Mouse (Mus musculus) thymus, adult 2 months (tissue): ENCODE measurements around the gene Gm26897.

Experiments used
- CTCF ChIP-seq: fragments of 200-500 bp; IDR thresholded peaks from 2 replicates; pipeline ENCODE4 v1.5.1; 2012; ENCODE audit warnings: mild to moderate bottlenecking, control low read depth, low read length, moderate library complexity, borderline replicate concordance; ENCODE audit not compliant: control insufficient read depth, poor library complexity, insufficient read depth; ENCODE audit errors: extremely low read depth
- POLR2A ChIP-seq: fragments of 200-500 bp; IDR thresholded peaks from 2 replicates; pipeline ENCODE4 v1.6.1; 2012; ENCODE audit warnings: mild to moderate bottlenecking, low read length, control low read depth, moderate library complexity; ENCODE audit not compliant: control insufficient read depth, poor library complexity, insufficient read depth; ENCODE audit errors: extremely low read depth

GRCm38 (mm10) chr5:111725195-111725920 is 8.4 kb upstream of the Gm26897 start:
- TF ChIP-seq POLR2A (no peak), CTCF (no peak)
